ENCODE assay signal across 18 mouse cellular contexts in genomic region chr1:48459928-48460327, GRCm38 (mm10).
"Had no signal": no experiment of that assay in that cellular context is flagged by ENCODE, and none has a peak within 500 bp of the region (broad histone marks: within the 10 kb centered on the region; RNA-seq: fewer than 3 reads in every experiment).

No protein-coding gene starts in this region.

- H3K4me1 ChIP-seq: midbrain, embryonic 10.5 days; midbrain, embryonic 13.5 days; midbrain, embryonic 15.5 days; neural tube, embryonic 13.5 days; neural tube, embryonic 15.5 days had no signal

- H3K36me3 ChIP-seq: midbrain, embryonic 10.5 days; midbrain, embryonic 13.5 days; midbrain, embryonic 15.5 days; neural tube, embryonic 13.5 days; neural tube, embryonic 15.5 days had no signal

- DNase-seq: lung, adult 18-20 months; lung, embryonic 14.5 days; lung, postnatal 10 days; lung, postnatal 4 days; retina, postnatal 1 day; right cerebral cortex, adult 18-20 months; right cerebral cortex, postnatal 25 days; right cerebral cortex, postnatal 4 days; spleen, adult 18-20 months; thymus, adult 18-20 months; thymus, postnatal 14 days; thymus, postnatal 36 days had no signal

- H3K9ac ChIP-seq: lung, embryonic 14.5 days; midbrain, embryonic 13.5 days; midbrain, embryonic 15.5 days; neural tube, embryonic 13.5 days; neural tube, embryonic 15.5 days had no signal

- H3K4me2 ChIP-seq: lung, embryonic 14.5 days; midbrain, embryonic 13.5 days; midbrain, embryonic 15.5 days; neural tube, embryonic 13.5 days; neural tube, embryonic 15.5 days had no signal

- H3K9me3 ChIP-seq: midbrain, embryonic 10.5 days; midbrain, embryonic 13.5 days; midbrain, embryonic 15.5 days; neural tube, embryonic 13.5 days; neural tube, embryonic 15.5 days had no signal

- H3K4me3 ChIP-seq: midbrain, embryonic 10.5 days; midbrain, embryonic 13.5 days; midbrain, embryonic 15.5 days; myocyte; neural tube, embryonic 13.5 days; neural tube, embryonic 15.5 days had no signal

- H3K27ac ChIP-seq: midbrain, embryonic 10.5 days; midbrain, embryonic 13.5 days; midbrain, embryonic 15.5 days; neural tube, embryonic 13.5 days; neural tube, embryonic 15.5 days had no signal

- ATAC-seq: midbrain, embryonic 13.5 days; midbrain, embryonic 15.5 days had no signal

- H3K27me3 ChIP-seq: midbrain, embryonic 13.5 days; midbrain, embryonic 15.5 days; neural tube, embryonic 13.5 days; neural tube, embryonic 15.5 days had no signal
